Mouse (Mus musculus) liver, adult 2 months (tissue): ENCODE data around the gene Atg16l2. TPM values are rescaled to one million over a fixed set of nuclear protein-coding genes. Genes with fewer than 3 reads are reported as not detected.

Experiments used
- DNase-seq: peaks from one replicate; pipeline ENCODE4 v3.0.0-alpha.2; 2011; ENCODE audit warnings: low read depth, low spot score; ENCODE audit errors: extremely low read depth
- H3K27ac ChIP-seq: fragments of 200-500 bp; replicated peaks from 2 replicates; pipeline ENCODE4 v1.5.1; 2012; ENCODE audit warnings: low read depth, mild to moderate bottlenecking, control low read depth, inconsistent platforms, low read length; ENCODE audit not compliant: insufficient read depth
- H3K27me3 ChIP-seq: fragments of 200-500 bp; 2 replicates; pipeline ENCODE4 v1.6.1; 2012; ENCODE audit warnings: mild to moderate bottlenecking, moderate library complexity, low read length, inconsistent platforms; ENCODE audit not compliant: control insufficient read depth, insufficient read depth
- H3K36me3 ChIP-seq: fragments of 200-500 bp; 2 replicates; pipeline ENCODE4 v1.6.1; 2012; ENCODE audit warnings: low read length, inconsistent platforms; ENCODE audit not compliant: control insufficient read depth, insufficient read depth
- H3K4me1 ChIP-seq: fragments of 200-500 bp; 2 replicates; pipeline ENCODE4 v1.6.1; 2011; ENCODE audit warnings: low read length; ENCODE audit not compliant: control insufficient read depth, insufficient read depth
- H3K4me3 ChIP-seq: fragments of 200-500 bp; 2 replicates; pipeline ENCODE4 v1.5.1; 2011; ENCODE audit warnings: low read depth, mild to moderate bottlenecking, control low read depth, low read length, moderate library complexity; ENCODE audit not compliant: insufficient read depth
- H3K79me2 ChIP-seq: fragments of 200-500 bp; 2 replicates; pipeline ENCODE4 v1.6.1; 2012; ENCODE audit warnings: inconsistent platforms, mild to moderate bottlenecking, low read length, moderate library complexity; ENCODE audit not compliant: control insufficient read depth, insufficient read depth
- H3K9ac ChIP-seq: fragments of 200-500 bp; 2 replicates; pipeline ENCODE4 v1.6.1; 2012; ENCODE audit warnings: low read depth, mild to moderate bottlenecking, control low read depth, inconsistent platforms, low read length
- CTCF ChIP-seq: fragments of 200-500 bp; IDR thresholded peaks from 2 replicates; pipeline ENCODE4 v1.5.1; 2011; ENCODE audit warnings: low read depth, low read length, control low read depth
- POLR2A ChIP-seq: fragments of 200-500 bp; IDR thresholded peaks from 2 replicates; pipeline ENCODE4 v1.6.1; 2011; ENCODE audit warnings: low read length, control low read depth; ENCODE audit not compliant: insufficient read depth; ENCODE audit errors: extremely low read depth
- WGBS: fragments of 180-500 bp; shearing (Covaris S2); methylation state at CpG from one replicate; pipeline ENCODE4 v1.1.7; 2018; 5-methylcytosine and 5-hydroxymethylcytosine counted together
- polyA plus RNA-seq: library from polyadenylated mRNA; depleted of rRNA; stranded (reverse); fragments of >200 nt; gene quantifications from 2 replicates; pipeline ENCODE4 v1.2.3, GENCODE M21; 2012
- total RNA-seq: library from RNA; depleted of rRNA; stranded (reverse); fragments of >200 nt; gene quantifications from 2 replicates; pipeline ENCODE4 v1.2.3, GENCODE M21; 2014

Atg16l2 gene
- total and polyA plus RNA-seq, 2 experiments = 9.1 to 13.8 TPM

- TF ChIP-seq CTCF (no peak), POLR2A (no peak)
- Histone ChIP-seq H3K4me3 (no peak overlapping the region), H3K36me3 (peaks cover 29% of the 10 kb centered on the region)
Observed at GRCm38 (mm10) chr7:101263511-101263910, 38.5 kb downstream of the Atg16l2 start.

GRCm38 (mm10) chr7:101261941-101262546, 40.0 kb downstream of the Atg16l2 start:
- H3K79me2 ChIP-seq = no peaks in the 10 kb centered on the region; the same call in 1 of the 2 replicates
- no peaks in the 10 kb centered on the region for H3K27me3 ChIP-seq

More at GRCm38 (mm10) chr7:101263511-101263910, 38.5 kb downstream of the Atg16l2 start:
- H3K9ac ChIP-seq = no peak overlapping the region
- no peaks in the 10 kb centered on the region; the same call in 1 of the 2 replicates for H3K79me2 ChIP-seq
- H3K4me1 ChIP-seq = peaks cover 9% of the 10 kb centered on the region; the same call in 1 of the 2 replicates
- H3K27me3 ChIP-seq = no peaks in the 10 kb centered on the region
- DNase-seq = no peak
- H3K27ac ChIP-seq = no peak overlapping the region

GRCm38 (mm10) chr7:101258482-101258881, 43.6 kb downstream of the Atg16l2 start:
- Histone ChIP-seq H3K27ac (no peak overlapping the region), H3K27me3 (no peaks in the 10 kb centered on the region), H3K36me3 (peaks cover 30% of the 10 kb centered on the region), H3K79me2 (no peaks in the 10 kb centered on the region; the same call in 1 of the 2 replicates), H3K4me1 (no peaks in the 10 kb centered on the region; the same call in 1 of the 2 replicates), H3K9ac (no peak overlapping the region), H3K4me3 (no peak overlapping the region)
- no peak for DNase-seq
- TF ChIP-seq POLR2A (no peak), CTCF (no peak)

More at GRCm38 (mm10) chr7:101261941-101262546, 40.0 kb downstream of the Atg16l2 start:
- TF ChIP-seq CTCF (no peak), POLR2A (no peak)
- Histone ChIP-seq H3K9ac (no peak overlapping the region), H3K27ac (no peak overlapping the region), H3K4me3 (no peak overlapping the region), H3K4me1 (peaks cover 4% of the 10 kb centered on the region; the same call in 1 of the 2 replicates), H3K36me3 (peaks cover 26% of the 10 kb centered on the region)
- 97% methylated on average over 4 of the region's 4 CpGs for WGBS
- no peak for DNase-seq

GRCm38 (mm10) chr7:101253071-101253470, 49.0 kb downstream of the Atg16l2 start:
- no peak for TF ChIP-seq CTCF
- TF ChIP-seq POLR2A = no peak
- 87% methylated on average over 2 of the region's 2 CpGs for WGBS
- Histone ChIP-seq H3K79me2 (no peaks in the 10 kb centered on the region; the same call in 1 of the 2 replicates), H3K4me3 (no peak overlapping the region), H3K27ac (no peak overlapping the region), H3K4me1 (no peaks in the 10 kb centered on the region), H3K27me3 (no peaks in the 10 kb centered on the region), H3K36me3 (peaks cover 33% of the 10 kb centered on the region), H3K9ac (no peak overlapping the region)
- no peak for DNase-seq

GRCm38 (mm10) chr7:101249173-101249572, 52.9 kb downstream of the Atg16l2 start:
- 50% methylated on average over 2 of the region's 2 CpGs for WGBS
- no peaks in the 10 kb centered on the region; the same call in 1 of the 2 replicates for H3K79me2 ChIP-seq
- no peak overlapping the region for H3K4me3 ChIP-seq
- H3K4me1 ChIP-seq = no peaks in the 10 kb centered on the region
- H3K9ac ChIP-seq = no peak overlapping the region
- peaks cover 36% of the 10 kb centered on the region for H3K36me3 ChIP-seq
- no peak for DNase-seq
- no peak overlapping the region for H3K27ac ChIP-seq
- no peaks in the 10 kb centered on the region for H3K27me3 ChIP-seq
- TF ChIP-seq CTCF (no peak), POLR2A (no peak)

- Histone ChIP-seq H3K27me3 (no peaks in the 10 kb centered on the region), H3K9ac (no peak overlapping the region), H3K27ac (no peak overlapping the region), H3K36me3 (peaks cover 38% of the 10 kb centered on the region), H3K4me3 (no peak overlapping the region), H3K4me1 (no peaks in the 10 kb centered on the region), H3K79me2 (no peaks in the 10 kb centered on the region; the same call in 1 of the 2 replicates)
- no peak for DNase-seq
- 94% methylated on average over 4 of the region's 4 CpGs for whole genome bisulfite sequencing
- no peak for TF ChIP-seq POLR2A
- TF ChIP-seq CTCF = no peak
Observed at GRCm38 (mm10) chr7:101248760-101249159, 53.3 kb downstream of the Atg16l2 start.
